Comparison of ENCODE assay signal across 27 mouse cellular contexts in the genomic region with DNA sequence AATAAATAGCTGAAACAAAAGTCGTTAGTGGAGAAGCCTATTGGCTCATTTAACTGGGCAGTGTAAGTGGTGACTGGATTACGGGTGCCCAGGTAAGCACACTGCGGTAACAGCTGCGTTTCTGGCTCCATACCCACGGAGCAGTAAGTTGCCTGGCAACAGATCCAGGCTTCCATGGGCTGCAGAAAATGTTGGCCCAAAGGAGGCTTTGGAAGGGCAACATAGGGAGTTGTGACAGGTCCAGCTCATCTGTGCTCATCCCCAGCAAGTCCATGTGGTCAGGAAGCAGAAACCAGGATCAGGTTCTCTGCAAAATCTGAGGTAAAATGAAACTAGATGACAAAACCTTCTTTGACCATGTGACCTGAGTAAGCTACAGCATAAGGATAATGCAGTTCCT. TPM values are rescaled to one million over a fixed set of nuclear protein-coding genes. Genes with fewer than 3 reads are reported as not detected.
"Had no signal": no experiment of that assay in that cellular context is flagged by ENCODE, and none has a peak within 500 bp of the region (broad histone marks: within the 10 kb centered on the region; RNA-seq: fewer than 3 reads in every experiment).

No protein-coding gene starts in this region.

- ATAC-seq: liver, embryonic 12.5 days; midbrain, embryonic 13.5 days; midbrain, embryonic 16.5 days had no signal

- H3K36me3 ChIP-seq: limb, embryonic 10.5 days; limb, embryonic 13.5 days; liver, embryonic 12.5 days; liver, embryonic 15.5 days; lung, embryonic 15.5 days; midbrain, embryonic 10.5 days; midbrain, embryonic 13.5 days; neural tube, embryonic 13.5 days; stomach, embryonic 15.5 days had no signal

- H3K9me3 ChIP-seq: limb, embryonic 10.5 days; limb, embryonic 13.5 days; liver, embryonic 12.5 days; liver, embryonic 15.5 days; lung, embryonic 15.5 days; midbrain, embryonic 10.5 days; midbrain, embryonic 13.5 days; neural tube, embryonic 13.5 days; stomach, embryonic 15.5 days had no signal

- H3K4me2 ChIP-seq: limb, embryonic 13.5 days; liver, embryonic 12.5 days; liver, embryonic 15.5 days; lung, embryonic 15.5 days; midbrain, embryonic 13.5 days; neural tube, embryonic 13.5 days; stomach, embryonic 15.5 days had no signal

- DNase-seq: kidney, postnatal 25 days; layer of hippocampus, adult 9-11 months; liver; lung, adult 18-20 months; lung, postnatal 10 days; lung, postnatal 36 days; retina, postnatal 1 day; right cerebral cortex, postnatal 25 days; spleen, adult 18-20 months; thymus, adult 18-20 months; thymus, postnatal 36 days had no signal

- H3K9ac ChIP-seq: limb, embryonic 13.5 days; liver, embryonic 12.5 days; liver, embryonic 15.5 days; lung, embryonic 15.5 days; midbrain, embryonic 13.5 days; neural tube, embryonic 13.5 days; stomach, embryonic 15.5 days had no signal

- H3K27ac ChIP-seq: kidney, postnatal 0 days; layer of hippocampus, adult 2 months; limb, embryonic 10.5 days; limb, embryonic 13.5 days; liver, embryonic 12.5 days; liver, embryonic 15.5 days; lung, embryonic 15.5 days; midbrain, embryonic 10.5 days; midbrain, embryonic 13.5 days; neural tube, embryonic 13.5 days; stomach, embryonic 15.5 days had no signal

- H3K27me3 ChIP-seq: limb, embryonic 13.5 days; liver, embryonic 12.5 days; liver, embryonic 15.5 days; lung, embryonic 15.5 days; megakaryocyte, embryonic 14.5 days; midbrain, embryonic 13.5 days; neural tube, embryonic 13.5 days; stomach, embryonic 15.5 days had no signal

- H3K4me1 ChIP-seq: limb, embryonic 10.5 days; limb, embryonic 13.5 days; liver, embryonic 12.5 days; liver, embryonic 15.5 days; lung, embryonic 15.5 days; megakaryocyte, embryonic 14.5 days; midbrain, embryonic 10.5 days; midbrain, embryonic 13.5 days; neural tube, embryonic 13.5 days; stomach, embryonic 15.5 days had no signal

- H3K4me3 ChIP-seq: layer of hippocampus, adult 2 months; limb, embryonic 10.5 days; limb, embryonic 13.5 days; liver, embryonic 12.5 days; liver, embryonic 15.5 days; lung, embryonic 15.5 days; megakaryocyte, embryonic 14.5 days; midbrain, embryonic 10.5 days; midbrain, embryonic 13.5 days; myocyte; neural tube, embryonic 13.5 days; stomach, embryonic 15.5 days had no signal

RNA-seq across cellular contexts. Expression of gene Mb21d2, which starts 20.3 kb away (rescaled TPM):
- total RNA-seq: monocyte, adult 5-6 weeks; neutrophil, adult 5-6 weeks had no signal
